Mouse (Mus musculus) ovary, adult 18-20 months (tissue): ENCODE results near the gene Comt.
A peak's percentile ranks its signal among the peaks of the same experiment; 100 is the strongest.

ENCODE experiments used
- DNase-seq: peaks from one replicate; pipeline ENCODE4 v3.0.0; 2022; ENCODE audit warnings: low spot score, mixed read lengths

Gene Comt

DNA sequence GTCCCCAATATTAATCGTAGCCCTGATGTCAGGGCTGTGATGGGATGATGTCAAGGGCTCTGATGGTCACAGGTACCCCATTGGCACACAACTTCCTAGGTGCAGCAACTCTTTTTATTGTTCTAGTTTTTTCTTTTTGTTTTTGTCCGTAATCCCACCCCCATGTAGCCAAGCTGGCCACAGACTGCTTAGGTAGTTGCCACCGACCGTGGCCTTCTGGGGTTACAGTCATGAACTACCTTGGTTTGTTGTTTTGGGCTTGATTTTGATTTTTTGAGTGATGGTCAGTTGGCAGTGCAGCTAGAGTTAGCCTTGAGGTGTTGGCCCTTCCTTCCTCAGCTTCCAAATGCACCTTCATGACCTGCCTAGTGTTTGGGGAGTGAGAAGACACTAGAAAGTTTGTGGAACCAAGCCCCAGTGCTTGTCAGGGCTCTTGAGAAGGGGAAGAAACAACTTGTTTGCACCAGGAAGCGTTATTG lies at the start of gene Comt:
Gene Comt (minus strand): TSS at position 51 of the 479 bp plus-strand sequence.
- no peak for DNase-seq

DNA sequence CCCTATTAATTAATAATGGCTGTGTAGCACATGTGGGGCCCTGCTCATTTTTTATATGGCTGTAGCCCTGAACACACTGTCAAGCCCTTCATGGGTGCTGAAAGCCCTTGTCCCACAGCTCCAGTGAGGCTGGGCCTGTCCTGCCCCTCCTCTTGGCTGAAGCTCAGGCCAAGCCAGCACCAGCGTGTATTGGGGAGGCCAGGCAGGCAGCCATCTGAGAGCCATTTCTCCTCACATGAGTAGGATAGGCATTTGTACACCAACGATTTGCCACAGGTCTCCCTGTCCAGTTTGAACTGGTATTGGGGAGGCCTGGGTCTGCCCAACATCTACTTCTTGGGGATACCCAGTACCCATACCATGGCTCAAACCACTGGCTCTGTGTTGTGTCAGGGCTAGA lies 47.4 kb upstream of the Comt start:
- no peak for DNase-seq

DNA sequence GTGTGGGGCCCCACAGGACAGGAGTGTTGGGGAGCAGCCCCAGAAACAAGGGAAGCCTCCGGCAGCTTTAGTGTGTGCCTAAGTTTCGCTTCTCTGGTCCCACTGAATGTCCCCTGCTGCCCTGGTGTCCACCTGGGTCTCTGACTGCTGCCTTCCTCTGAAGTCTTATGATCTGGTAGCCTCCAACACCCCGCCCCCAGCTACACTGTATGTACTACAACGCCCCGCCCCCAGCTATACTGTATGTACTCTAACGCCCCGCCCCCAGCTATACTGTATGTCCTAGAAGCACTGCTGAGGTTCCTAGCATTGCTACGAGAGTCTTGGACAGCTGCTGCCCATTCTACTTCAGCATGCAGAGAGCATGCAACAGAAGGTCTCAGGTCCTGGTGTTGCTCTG lies 46.3 kb upstream of the Comt start:
- no peak for DNase-seq

DNA sequence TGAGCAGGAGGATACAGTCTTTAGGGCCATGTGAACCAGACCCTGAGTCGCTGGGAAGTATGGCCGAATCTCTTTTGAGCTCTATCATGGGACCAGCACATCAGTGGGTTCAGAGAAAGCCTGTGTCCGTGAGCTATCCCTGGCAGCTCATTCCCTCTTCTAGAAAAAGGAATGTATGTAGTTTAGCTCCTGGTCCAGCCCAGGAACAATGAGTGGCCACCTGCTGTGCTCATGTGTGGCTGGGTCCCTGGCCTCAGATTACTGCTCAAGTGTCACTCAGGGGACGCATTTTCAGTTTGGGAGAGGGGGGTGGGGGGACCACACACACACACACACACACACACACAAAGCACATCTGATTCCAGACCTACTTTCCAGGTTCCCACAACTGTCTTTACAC lies 45.8 kb upstream of the Comt start:
- DNase-seq: no peak

DNA sequence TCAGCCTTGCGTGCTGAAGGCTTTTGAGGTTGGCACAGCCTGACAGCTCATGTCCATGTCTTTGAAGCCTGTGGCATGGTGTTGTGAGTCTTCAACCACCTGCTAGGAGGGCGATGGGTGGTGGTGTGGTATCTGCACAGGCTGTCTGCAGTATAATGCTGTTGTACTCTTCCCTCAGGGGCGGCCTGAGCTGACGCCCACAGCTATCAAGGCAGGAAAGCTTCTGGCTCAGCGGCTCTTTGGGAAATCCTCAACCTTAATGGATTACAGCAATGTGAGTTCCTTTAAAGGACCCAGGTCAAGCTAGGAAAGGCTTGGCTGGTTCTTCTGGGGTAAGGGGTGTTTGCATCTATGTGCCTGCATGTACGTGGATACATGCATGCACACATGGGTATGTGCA lies 45.3 kb upstream of the Comt start:
- no peak for DNase-seq

DNA sequence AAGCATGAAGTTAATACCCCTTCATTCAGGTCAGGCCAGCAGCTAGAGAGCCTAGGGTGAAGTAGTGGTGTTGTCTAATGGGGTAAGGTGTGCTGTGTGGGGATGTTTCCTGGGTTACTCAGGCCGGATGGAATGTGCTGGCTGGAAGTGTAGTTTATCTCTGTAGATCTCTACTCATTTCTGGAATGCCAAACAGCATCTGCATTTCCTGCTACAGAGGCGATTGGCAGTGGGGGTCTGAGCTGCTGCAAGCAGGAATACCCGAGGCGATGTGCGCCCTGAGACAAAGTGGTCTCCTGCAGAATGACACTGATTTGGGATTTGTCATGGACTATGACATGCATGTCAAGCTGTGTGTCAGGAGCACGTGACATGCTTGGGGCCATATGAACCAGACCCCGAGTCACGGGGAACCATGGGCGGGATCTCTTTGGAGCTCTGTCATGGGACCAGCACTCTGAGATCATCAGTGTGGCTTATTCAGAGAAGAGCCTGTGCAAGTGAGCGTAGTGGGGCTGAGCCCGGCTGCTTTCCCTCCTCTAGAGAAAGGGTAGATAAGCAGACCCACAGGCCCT lies 44.8 kb upstream of the Comt start:
- no peak for DNase-seq

DNA sequence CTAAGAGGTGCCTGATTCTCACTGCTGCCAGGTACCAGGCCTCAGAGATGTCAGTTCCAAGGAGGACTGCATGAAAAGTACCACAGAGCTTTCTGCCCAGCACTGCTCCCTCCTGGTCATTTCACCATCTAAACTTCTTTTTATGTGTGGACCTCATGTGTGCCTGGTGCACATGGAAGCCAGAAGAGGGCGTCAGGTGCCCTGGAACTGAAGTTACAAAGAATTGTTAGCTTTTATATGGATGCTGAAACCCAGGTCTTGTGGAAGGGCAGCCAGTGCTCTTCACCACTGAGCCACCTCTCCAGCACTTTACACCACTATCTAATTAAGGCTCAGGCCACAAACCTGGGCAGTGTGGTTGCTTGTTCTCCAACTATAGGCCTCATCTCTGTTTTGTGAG lies 44.2 kb upstream of the Comt start:
- no peak for DNase-seq

DNA sequence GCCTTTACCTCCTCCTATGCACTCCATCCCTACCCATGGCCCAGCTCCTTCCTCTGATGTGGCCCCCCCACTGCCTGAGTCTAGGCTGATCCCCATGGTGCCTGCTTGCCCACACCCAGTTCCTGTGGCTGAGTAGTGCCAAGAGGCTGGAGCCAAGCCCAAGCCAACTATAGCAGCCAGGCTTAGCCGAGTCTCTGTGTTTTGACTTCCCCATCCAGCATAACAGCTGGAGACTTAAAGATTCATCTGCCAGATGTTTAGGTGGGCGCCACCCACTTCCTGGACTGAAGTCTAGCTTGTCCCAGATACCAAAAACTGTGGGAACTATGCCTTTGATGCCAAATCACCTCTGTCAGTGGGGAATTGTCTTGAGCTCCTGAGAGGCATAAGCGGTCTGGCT lies 37.6 kb upstream of the Comt start:
- no peak for DNase-seq

DNA sequence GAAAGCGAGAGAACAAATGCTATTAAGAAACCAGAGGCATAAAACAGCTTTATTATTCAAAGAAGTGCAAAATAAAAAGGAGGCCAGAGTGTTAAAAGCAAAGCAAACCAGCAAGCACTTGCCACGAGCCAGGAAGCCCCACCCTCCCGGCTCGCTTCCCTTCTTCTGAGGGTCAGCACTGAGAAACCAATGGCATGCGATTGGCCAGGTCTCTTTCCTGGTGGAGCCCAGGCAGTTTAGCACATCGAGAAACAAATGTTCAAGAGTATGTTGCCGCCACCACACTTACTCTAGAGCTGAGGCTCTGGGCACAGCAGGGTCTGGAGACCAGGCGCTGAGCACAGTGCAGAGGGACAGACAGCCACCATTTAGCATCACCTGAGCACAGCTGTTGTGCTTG lies 35.9 kb upstream of the Comt start:
- no peak for DNase-seq

DNA sequence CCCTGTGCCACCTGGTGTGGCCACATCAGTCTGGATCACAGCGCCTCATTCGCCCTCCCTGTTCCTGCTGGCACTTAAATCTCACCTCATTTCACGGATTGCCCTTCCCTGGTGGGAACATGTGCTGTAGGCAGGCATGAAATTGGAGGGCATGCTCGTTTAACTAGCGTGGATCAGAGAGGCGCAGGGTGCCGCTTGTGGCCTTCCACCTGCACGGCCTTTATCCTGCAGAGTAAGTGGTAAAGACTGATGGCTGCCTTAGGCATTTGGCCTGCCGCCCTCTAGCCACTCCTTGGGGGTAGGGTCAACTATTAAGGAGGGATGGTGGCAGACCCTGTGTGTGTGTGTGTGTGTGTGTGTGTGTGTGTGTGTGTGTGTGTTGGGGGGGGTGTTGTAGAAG lies 35.4 kb upstream of the Comt start:
- DNase-seq: no peak

DNA sequence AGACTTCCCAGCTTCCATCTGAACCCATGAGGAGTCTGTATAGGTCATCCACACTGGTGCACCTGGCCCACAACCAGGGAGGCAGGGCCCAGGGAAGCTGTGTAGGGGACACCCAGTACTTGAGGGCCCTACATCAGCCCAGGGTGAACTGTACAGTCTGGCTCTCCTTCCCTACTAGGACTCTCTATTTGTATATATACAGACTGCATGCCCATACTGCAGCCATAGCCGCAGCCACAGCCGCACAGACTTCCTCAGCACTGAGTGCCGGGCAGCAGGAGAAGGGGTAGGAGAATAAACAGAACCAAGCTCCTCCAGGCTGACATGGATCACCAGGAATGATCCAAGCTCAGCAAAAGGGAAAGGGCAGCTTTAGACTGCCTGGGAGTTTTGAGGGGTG lies 34.2 kb upstream of the Comt start:
- DNase-seq: no peak

DNA sequence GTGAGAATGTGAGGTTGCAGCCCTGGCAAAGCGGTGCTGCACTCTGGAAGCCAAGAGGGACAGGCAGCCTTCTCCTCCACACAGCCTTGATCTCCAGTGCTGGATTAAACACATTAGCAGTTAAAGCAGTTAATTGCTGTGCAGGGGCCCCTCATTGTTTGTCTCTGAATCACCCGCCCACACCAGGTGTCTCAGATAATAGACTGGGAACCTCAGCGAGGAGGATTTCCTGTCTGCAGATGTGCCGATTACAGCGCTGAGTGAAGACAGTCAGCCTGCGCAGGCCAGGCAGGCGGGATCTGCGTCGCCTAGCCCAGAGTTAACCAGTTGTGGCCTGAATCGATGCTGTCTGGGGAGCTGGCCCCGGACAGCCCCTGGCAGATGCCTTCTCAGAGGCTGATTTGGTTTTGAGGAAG lies 33.3 kb upstream of the Comt start:
- DNase-seq: peak; percentile 21

DNA sequence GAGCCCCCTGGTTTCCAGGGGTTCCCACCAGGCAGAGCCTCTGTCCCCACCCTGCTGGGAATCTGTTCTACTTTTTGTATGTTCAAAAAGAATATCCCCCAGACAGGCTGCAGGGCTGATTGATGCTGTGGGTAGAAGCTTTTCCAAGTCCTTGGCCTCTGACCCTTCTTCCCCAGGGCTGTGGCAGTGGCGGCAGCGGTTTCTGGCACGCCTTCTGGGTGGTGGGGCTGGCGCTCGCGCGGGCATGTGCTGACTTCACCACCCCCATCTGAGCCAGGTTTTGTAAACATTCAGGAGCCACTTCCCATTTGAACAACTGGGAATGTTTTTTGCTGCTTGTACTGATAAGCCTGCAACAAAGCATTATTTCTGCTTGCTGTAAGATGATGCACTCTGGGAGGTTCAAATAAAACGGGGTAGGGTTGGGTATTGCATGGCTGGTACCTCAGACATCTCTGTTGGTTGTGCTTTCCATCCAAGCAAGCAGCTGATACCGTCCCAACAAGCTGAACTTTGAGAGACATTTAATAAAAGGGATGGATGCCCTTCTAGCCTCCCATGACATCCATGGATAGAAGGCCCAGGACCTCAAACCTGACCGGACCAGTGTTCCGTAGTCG lies 32.8 kb upstream of the Comt start:
- peak; percentile 26 for DNase-seq

DNA sequence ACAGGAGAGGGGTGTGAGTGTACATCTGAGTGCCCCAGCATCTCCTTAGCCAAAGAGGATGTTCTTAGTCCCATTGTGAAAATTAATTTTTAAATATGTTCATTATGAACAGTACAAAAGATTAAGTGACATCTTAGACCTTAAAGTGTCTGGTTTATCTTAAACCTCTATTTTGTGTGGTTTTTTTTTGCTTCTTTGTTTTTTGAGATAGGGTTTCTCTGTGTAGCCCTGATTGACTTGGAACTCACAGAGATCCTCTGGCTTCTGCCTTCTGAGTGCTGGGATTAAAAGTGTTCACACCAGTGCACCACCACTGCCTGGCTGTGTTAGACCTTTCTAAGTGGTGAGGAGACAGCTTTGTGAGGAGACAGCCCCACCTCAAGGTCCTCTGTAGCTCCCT lies 32.0 kb upstream of the Comt start:
- DNase-seq: no peak

DNA sequence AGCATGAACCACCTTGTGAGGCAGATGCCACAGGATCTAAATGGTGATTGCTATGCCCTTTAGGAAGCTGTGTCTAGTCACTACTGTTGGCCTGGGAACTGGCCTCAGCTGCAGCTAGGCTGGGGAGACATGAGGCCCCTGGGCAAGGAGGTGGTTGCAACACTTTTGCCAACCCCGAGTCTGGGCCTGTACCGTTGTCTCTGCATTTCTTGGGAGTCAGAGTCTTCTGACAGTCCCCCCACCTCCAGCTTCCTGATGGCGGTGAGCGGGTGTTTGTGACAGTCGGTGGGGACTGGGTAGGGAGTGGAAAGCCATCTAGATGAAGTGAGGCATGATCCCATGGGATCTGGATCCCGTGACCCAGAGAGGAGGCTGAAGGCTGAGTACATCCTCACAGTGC lies 28.8 kb upstream of the Comt start:
- DNase-seq: no peak

DNA sequence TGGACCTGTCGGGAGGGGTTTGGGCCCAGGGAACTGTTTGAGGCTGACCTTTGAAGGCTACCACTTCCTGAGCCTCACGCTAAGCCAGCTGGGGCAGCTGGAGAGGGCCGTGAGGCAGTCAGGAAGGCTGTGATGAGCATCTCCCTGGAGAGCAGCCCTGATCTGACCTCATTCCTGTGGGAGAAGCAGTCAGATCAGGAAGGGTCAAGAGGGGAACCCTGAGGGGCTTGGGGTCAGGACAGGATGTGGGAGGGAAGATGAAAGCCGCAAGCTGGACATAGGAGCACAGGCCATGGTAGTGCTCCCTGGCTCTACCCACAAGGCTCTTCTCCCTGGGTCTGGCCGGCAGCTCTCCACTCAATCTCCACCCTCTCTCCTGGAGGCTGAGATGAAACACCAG lies 27.2 kb upstream of the Comt start:
- no peak for DNase-seq

DNA sequence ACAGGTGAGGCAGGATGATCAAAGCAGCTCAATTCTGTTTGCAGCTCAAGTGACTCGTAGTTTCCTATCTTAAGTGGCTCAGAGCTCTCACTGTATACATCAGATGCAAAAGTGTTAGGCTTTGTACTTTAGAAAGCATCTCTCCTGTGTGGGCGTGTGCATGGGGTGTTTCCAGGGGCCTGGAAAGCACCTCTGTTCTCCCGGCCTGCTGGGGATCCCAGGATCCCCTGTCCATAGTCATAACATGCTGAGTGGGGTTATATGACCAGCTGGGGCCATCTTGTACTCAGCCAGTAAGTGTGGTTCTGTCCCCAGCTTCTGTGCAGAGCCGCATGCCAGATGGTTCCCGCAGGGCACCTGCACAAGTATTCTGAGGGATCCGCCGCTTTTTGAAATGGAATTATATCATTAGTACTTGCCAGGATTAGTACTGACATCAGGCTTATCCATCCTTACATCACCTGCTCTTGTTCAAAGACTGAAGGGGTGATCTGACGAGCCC lies 25.8 kb upstream of the Comt start:
- no peak for DNase-seq

DNA sequence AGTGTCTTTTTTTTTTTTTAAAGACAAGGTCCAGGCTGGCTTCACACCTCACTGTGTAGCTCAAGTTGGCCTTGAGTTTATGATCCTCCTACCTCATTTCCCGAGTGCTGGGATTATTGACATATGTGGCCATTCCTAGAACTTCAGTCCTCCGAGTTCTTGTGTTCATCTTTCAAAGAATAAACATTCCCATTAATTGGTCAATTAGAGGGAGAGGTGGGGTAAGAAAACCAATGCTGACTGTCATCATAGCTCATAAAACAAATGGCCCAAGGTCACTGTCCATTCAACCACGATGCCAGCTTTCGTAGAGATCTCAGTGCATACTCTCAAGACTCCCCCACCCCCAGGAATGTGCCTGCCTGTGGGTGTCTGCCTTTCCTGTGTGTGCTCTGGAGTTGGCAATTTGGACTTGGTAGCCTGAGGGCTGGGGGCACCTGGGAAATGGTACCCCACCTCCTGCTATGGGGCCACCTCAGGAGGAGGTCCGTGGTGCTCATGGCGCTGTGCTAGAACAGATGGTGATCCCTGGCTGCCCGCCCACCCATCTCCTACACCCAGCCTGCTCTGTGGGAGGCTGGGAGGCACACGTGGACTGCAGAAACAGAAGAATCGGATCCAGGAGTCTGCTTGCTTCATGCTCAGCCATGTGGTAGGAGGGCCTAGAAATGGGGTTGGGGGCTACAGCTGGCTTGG lies 25.0 kb upstream of the Comt start:
- peak; percentile 16 for DNase-seq

DNA sequence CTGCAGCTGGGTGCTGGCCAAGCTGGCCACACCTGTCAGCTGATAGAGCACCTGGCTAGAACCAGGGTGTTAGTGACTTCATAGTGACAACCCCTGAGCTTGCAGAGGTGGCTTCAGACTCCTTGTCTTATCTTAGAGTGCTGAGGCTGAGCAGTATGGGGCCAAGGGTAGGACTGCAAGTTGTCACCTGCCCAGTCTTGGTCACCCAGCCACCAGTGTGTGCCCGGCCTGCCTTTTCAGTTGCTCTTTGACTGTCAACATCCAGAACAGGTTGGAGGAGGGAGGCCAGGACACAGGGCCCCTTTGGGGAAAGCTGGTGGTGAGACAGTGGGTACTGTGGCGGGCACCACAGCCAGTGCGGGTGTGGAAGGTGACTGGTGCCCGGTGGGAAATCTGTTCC lies 22.4 kb upstream of the Comt start:
- no peak for DNase-seq

DNA sequence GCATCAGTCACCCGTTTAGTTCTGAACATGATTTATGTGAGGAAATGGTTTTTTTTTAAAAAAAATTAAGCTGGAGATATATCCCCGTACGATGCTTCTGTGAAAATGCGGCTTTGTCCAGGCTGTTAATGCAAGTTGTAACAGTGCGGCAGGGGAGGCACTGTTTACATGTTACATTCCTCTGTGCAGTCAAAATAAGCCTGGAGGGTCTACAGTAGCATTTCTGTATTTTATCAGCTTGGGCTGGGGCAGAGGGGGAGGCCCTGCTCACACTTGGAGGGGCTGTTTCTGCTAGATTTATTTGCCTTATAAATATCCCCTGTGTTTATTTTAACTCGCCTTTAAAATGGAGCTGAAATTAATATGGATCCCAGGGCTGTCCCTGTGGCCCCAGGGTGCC lies 21.5 kb upstream of the Comt start:
- no peak for DNase-seq

DNA sequence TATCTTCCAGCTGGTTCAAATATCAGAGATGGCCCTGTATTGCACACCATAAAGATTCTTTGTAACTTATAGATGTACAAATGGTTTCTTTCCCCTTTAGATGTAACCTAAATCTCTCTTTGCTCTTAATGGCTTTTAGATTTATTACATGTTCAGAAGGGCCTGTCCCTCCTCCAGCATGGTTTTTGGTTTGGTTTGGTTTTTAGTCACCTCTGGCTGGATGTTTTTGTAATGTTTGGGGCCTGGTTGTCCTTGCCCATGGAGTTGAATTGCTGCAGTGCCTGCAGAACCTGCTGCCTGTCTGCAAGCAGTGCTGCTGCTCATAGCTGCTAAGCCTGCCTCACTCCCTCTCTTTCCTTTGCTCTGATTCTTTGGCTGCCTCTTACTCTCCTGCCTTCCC lies 20.6 kb upstream of the Comt start:
- no peak for DNase-seq

DNA sequence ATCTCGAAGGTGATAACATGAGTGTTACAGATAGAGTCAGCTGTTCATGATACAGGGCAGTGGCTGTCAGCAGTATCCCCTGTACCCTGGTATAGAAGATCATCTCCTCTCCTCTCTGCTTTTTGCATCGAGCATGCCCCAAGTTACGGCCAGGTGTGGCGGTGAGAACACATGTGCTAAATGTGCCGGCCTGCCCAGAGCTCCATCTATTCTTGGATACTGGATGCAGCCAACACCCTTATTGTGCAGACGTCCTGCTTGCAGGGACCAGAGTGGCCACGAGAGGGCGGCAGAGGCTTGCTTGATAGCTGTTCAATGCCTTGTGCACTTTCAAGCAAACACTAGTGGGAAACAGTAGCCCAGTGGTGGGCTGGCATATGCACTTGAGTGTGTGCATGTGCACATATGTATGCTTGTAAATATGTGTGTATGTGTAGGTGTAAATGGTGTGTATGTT lies 16.8 kb upstream of the Comt start:
- DNase-seq: peak; percentile 71

DNA sequence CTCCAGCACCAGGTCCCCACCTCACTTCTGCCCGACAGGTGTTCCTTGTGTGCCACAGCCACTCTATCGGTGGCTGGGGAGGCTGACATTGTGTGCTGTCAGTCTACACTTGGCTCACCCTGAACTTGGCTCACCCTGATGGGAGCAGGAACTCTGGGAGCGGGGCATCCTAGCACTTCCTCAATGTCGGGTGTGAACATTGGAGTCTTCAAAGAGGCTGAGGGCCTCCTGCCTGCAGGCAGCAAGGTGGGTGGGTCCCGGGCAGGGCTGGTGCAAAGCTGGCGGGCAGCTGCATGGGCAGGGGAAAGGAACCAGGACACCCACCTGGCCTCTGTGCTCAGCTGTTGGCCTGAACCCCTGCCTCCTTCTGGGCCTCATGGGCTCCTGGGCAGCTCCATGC lies 9.5 kb upstream of the Comt start:
- DNase-seq: no peak
